Mouse (Mus musculus): ENCODE data around the gene Rpl19. TPM values are rescaled to one million over a fixed set of nuclear protein-coding genes. Genes with fewer than 3 reads are reported as not detected.

Gene Rpl19
- polyA plus RNA-seq, 2 experiments from 2014 or later: 3,386 to 3,946 TPM

DNA sequence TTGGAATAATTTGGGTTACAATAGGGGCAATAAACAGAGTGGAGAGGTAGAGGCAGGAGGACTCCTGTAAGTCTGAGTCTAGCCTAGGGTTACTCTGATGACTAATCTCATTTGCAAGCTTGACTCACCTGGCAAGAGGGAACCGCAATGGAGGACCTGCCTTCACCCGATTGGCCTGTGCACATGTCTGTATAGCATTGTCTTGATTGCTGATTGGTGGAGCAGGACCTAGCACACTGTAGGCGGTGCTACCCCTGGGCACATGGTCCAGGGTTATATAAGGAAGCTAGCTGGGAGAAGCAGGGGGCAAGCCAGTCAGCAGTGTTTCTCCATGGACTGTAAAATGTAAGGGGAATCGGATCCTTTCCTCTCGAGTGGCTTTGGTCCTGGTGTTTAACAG is 31.5 kb downstream of the Rpl19 start:
- ATAC-seq: no peak

- no peak for ATAC-seq
These were observed 33.2 kb downstream of the Rpl19 start for GRCm38 (mm10) chr11:98059662-98060061.

- ATAC-seq: no peak
These were observed 33.7 kb downstream of the Rpl19 start for GRCm38 (mm10) chr11:98060104-98060692.

GRCm38 (mm10) chr11:98061441-98061840 is 34.9 kb downstream of the Rpl19 start:
- ATAC-seq: no peak

GRCm38 (mm10) chr11:98061904-98062562 is 35.5 kb downstream of the Rpl19 start:
- no peak for ATAC-seq

- ATAC-seq: no peak
These were observed 39.7 kb downstream of the Rpl19 start for GRCm38 (mm10) chr11:98066201-98066600.

DNA sequence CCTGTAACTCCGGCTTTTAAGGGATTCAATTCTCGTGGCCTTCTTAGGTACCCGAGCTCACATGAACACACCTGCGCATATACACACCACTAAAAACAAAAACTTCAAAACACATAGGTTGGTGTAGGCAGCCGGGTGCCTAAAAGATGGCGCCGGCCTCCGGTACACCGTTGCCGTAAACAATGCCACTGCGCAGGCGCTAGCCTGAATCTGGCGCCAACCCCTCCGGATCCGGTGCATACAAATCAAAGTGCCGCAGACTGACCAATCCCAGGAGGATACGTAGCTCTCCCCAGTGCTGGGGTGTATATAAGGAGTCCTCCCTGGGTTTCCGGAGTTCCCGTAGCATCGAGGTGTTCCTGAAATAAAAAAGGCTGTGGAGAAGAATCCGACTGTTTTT is 40.7 kb downstream of the Rpl19 start:
- no peak for ATAC-seq

DNA sequence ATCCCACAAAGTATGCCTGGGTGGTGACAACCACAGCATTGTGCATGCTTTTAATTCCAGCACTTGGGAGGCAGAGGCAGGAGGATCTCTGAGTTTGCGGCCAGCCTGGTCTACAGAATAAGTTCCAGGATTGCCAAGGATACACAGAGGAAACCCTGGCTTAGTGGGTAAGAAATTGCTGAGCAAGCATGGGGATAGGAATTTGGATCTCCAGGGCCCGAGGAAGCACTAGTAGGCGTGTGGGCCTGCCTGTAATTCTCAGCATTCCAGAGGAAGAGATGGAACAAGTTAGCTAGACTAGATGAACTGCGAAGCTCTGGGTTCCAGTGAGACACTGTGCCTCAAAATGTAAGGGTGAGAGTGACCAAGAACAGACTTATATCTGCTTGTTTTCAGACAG is 46.9 kb downstream of the Rpl19 start:
- no peak for ATAC-seq

DNA sequence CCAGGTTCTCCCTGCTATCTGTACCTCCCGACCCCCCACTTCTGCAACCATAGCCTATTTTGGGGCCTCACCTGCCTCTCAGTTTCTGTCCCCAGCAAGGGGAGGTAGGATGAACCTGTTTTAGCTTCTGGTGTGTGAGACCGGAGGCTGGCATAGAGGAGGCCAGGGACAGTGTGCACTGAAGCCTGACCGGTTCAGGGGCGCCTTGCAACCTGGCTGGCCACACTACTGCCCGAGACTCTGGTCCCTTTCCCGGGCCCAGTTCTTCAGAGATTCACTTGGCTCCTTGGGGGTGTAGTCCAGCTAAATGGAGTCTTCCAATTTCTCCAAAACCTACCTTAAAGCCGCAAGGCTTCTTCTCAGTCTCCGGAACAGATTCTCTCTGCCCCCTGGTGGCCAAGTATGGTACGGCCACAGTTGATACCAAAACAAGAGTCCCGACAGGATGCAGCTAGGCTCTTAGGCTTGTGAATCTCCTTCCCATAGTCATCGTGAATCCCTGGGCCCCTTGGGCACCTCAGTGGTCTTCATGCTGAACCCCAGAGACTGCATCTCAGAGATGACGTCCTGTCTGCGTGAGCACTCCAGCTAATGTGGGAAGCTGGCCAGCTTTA is 48.8 kb downstream of the Rpl19 start:
- ATAC-seq: peak; percentile 19

GRCm38 (mm10) chr11:98077086-98077485 is 50.6 kb downstream of the Rpl19 start:
- ATAC-seq: no peak

Other genes starting within 250 kb of the Rpl19 start
- 1,000 to 10,000 TPM; 1,077 to 1,095 TPM for gene Rpl23, start 244.3 kb upstream of the Rpl19 start, polyA plus RNA-seq (2017; shearing (Covaris generic))
- 10 to 100 TPM; 44.4 to 52.4 TPM for gene Lasp1, start 227.7 kb upstream of the Rpl19 start, polyA plus RNA-seq (2017; shearing (Covaris generic))
- gene B230217C12Rik, start 185.9 kb upstream of the Rpl19 start, polyA plus RNA-seq (2017; shearing (Covaris generic)): 1 to 10 TPM; 1.6 to 1.7 TPM
- under 1 TPM; 0.29 to 0.74 TPM for gene Fbxo47, start 142.6 kb upstream of the Rpl19 start, polyA plus RNA-seq (2017; shearing (Covaris generic))
- gene Plxdc1, start 40.3 kb upstream of the Rpl19 start, polyA plus RNA-seq (2017; shearing (Covaris generic)): 1 to 10 TPM; 5.8 to 6.4 TPM
- gene Arl5c, start 30.5 kb upstream of the Rpl19 start, polyA plus RNA-seq (2017; shearing (Covaris generic)): 10 to 100 TPM; 70.4 to 78.5 TPM
- gene Cacnb1, start 3.7 kb upstream of the Rpl19 start, polyA plus RNA-seq (2017; shearing (Covaris generic)): 1 to 10 TPM; 1.4 to 2.9 TPM
- under 1 TPM in 1 of 2 experiments, not detected in 1; 0.37 TPM for gene Stac2, start 26.8 kb downstream of the Rpl19 start, polyA plus RNA-seq (2017; shearing (Covaris generic))
- gene Fbxl20, start 123.7 kb downstream of the Rpl19 start, polyA plus RNA-seq (2017; shearing (Covaris generic)): 1 to 10 TPM; 7.7 to 8.4 TPM
- gene Med1, start 166.6 kb downstream of the Rpl19 start, polyA plus RNA-seq (2017; shearing (Covaris generic)): 10 to 100 TPM; 60.6 to 70.5 TPM
- 10 to 100 TPM; 24.6 to 24.9 TPM for gene Cdk12, start 176.3 kb downstream of the Rpl19 start, polyA plus RNA-seq (2017; shearing (Covaris generic))

Data from activated CD4-positive, CD25-positive, alpha-beta regulatory T cell, adult 4 months (primary cell).